Mouse (Mus musculus) thymus, adult 18-20 months (tissue): ENCODE results near the gene Olfr1257.
"Not testable (repeated sequence)": the region's sequence is repeated elsewhere in the genome, so short reads cannot be mapped to it uniquely, and the experiment has no call there.

ENCODE experiments used
- DNase-seq, 2 experiments: peaks; one replicate each; pipeline ENCODE4 v3.0.0; 2022; ENCODE audit warnings: mixed read lengths in 2 of 2

The Olfr1257 gene

DNA sequence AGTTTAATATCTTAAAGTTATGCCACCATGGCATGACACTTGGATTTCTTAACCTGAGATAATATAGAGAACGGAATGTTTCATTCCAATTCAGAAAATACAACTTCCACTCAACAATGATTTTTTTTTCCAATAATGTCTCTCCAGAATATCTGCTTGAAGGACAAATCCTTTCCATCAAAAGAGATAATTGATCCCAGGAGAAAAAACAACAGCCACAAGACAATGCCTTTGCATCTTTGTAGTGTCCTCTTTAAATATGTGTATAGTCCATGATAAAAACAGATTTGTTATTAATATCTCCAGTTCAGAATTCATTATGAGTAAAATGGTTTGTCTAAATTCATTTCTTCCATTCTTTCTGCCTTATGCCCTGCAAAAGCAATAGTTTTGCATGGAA lies at the start of gene Olfr1257:
Gene Olfr1257, plus strand, starts transcription at position 301 of the 400 bp plus-strand sequence.
- no peak for DNase-seq

DNA sequence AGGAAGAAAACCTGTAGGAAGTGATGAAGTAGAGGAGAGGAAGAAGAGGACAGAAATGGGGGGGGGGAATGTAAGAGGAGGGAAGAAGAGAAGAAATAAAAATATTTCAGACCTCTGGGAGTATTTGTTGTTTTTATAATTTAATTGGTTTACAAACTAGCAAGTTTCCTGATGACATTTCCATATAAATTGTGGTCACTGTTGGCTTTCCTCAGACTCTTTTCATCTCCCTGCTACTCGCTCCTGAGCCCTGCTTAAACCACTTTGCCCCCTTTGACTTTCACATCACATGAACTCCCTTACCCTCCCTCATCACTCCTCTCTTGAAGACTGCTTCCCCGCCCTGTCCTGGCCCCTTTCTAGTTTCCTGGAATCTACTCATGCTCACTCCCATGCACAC lies 36.8 kb upstream of the Olfr1257 start, which contains the start of gene Olfr1256:
Gene Olfr1256, minus strand, starts transcription at position 101 of the 400 bp plus-strand sequence.
- DNase-seq, result no peak

DNA sequence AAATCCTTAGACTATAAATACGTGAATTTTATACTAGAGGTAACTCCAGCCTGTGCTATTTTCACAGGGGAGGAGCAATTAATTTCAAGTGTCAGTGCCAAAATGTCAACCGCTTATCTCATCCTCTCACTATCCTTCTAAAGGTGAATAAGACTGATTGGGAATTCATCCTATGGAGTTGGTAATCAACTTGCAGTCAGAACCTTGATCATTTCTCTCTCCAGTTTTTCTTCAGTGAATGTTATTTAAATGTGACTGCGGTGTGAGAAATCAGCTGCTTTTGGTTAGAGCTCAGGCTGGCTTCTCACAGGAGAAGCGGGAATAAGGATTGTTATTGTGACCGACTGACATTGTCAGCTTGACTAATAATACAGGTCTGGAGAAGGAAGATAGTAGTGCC lies 30.1 kb upstream of the Olfr1257 start, which contains the start of gene Olfr48:
Gene Olfr48, minus strand, starts transcription at position 101 of the 400 bp plus-strand sequence.
- DNase-seq, result no peak

- DNase-seq, result no peak
Observed at GRCm38 (mm10) chr2:89849230-89849629, 29.0 kb upstream of the Olfr1257 start.

DNA sequence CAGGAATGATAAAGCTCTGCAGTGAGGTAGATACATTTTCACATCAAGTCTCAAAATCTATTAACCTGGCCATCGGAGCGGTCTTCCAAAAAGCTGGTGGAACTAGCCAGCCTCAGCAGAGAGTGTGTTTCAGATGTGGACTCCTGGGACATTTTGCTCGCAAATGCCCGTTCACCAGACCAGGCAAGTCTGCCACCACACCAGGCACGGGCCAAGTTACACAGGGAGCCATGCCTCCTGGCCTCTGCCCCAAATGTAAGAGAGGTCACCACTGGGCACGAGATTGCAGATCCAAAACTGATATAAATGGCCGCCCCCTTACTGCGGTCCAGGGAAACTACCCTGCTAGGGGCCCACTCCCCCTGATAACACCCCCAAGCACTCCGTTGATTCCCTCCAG lies 34.4 kb downstream of the Olfr1257 start:
- DNase-seq, result not testable (repeated sequence)

- no peak for DNase-seq
Observed at GRCm38 (mm10) chr2:89927009-89927408, 48.8 kb downstream of the Olfr1257 start, which contains the start of gene Olfr1258. TSS of gene Olfr1258 (plus strand) at chr2:89927309.
